Mouse (Mus musculus) left cerebral cortex, postnatal 14 days (tissue): Measurements from ENCODE around the gene Mmp15. TPM values are rescaled to one million over a fixed set of nuclear protein-coding genes. Genes with fewer than 3 reads are reported as not detected.

ENCODE experiments used
- DNase-seq, 2 experiments: peaks; one replicate each; pipeline ENCODE4 v3.0.0; 2021 to 2022; ENCODE audit warnings: low spot score in 2 of 2, mixed read lengths in 1 of 2
- intact Hi-C: fragments of 180-260 bp; cut with DNase I; formaldehyde crosslinking; loops from one replicate; pipeline ENCODE4 v1.15.1; 2025
- total RNA-seq, 2 experiments: library from RNA; stranded (reverse); gene quantifications; 2 replicates each; pipeline ENCODE4 v1.2.3; 2021

Gene Mmp15
- total RNA-seq, 2 experiments from 2014 or later = 23.7 to 27.4 TPM

- DNase-seq = no peak
- intact Hi-C loops = no loop called here
Measured at GRCm38 (mm10) chr8:95332437-95333199, 19.4 kb upstream of the Mmp15 start.

DNA sequence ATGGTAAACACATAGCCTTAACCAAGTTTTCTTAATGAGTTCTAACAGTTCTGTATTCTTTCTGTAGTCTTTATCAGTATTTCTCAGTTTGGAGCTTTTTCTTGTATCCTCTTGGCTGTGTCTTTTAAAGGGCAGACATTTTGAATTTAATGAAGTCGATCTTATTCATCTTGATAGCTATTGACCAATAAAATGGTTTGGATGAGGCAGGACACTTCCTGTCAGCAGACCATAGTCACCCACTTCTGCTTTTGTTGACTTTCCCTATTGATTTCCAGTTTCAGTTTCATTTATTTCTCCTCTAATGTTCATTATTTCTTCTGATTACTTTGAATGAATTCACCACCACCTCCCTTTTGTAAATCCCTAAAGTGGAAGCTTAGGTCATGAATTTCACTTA lies 16.4 kb upstream of the Mmp15 start:
- intact Hi-C loops = no loop called here
- DNase-seq = no peak

DNA sequence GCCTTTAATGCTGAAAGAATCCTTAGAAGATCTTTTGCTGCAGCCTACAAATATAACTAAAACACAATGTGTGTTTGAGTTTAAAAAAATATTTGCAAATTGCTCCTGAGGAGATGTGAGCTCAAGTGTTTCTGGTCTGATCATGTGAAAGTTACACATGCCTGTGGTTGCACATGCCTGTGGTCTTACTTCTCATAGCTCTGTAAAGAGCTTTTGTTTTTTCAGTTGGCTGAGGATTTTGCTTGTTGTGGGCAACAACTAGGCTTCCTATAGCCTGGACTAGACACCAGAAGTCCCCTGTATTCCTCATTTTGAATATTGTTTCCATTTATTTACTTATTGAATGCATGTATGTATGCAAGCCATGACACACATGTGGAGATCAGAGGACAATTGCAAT lies 15.7 kb upstream of the Mmp15 start:
- DNase-seq = no peak
- intact Hi-C loops = no loop called here

DNA sequence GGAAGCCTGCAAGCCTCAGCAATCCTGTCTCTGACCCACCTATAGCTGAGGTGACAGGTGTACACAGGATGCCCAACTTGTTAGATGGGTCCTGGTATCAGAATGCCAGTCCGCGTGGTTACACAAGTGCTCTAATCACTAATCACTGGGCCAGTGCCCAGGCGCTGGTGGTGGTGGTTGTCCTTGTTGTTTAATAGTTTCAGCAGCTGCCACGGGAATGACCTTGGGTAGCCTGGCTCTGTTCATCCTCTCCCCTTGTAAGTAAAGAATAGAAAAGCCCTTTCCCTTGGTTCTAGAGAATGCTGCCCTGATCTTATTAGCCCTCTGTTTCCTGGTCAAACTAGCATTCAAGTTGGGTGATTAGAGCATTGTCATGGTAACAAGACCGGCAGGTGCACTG lies 10.3 kb upstream of the Mmp15 start:
- no peak for DNase-seq
- intact Hi-C loops = no loop called here

GRCm38 (mm10) chr8:95344668-95345067 lies 7.4 kb upstream of the Mmp15 start:
- intact Hi-C loops = loop anchor here (5.0 kb wide), 3 partner anchors 108 to 353 kb away; no protein-coding TSS in a partner anchor
- DNase-seq = no peak

- intact Hi-C loops = loop anchor here (5.0 kb wide), 3 partner anchors 105 to 350 kb away; no protein-coding TSS in a partner anchor
- peak; percentile 90 to 94 for DNase-seq
Measured at GRCm38 (mm10) chr8:95346643-95347545, 5.2 kb upstream of the Mmp15 start.

DNA sequence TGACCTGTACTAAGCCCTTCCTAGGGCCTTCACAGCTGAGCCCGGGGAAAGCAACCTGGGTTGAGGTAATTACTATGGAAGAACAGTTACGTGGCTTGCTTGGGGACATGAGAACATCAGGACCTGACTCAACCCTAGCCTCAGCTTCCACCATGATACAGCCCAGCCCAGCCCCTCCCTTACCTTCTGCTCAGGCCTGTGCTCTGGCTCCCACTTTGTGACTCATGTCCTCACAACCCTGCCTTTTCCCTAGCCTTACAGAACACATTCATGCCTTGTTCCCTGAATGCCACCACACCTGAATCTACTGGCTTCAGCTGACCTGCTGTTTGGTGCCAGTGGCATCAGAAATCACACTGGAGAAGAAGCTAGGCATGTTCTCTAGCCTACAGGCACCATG lies 3.7 kb upstream of the Mmp15 start:
- DNase-seq = no peak
- intact Hi-C loops = loop anchor here (5.0 kb wide), 3 partner anchors 104 to 349 kb away; no protein-coding TSS in a partner anchor

DNA sequence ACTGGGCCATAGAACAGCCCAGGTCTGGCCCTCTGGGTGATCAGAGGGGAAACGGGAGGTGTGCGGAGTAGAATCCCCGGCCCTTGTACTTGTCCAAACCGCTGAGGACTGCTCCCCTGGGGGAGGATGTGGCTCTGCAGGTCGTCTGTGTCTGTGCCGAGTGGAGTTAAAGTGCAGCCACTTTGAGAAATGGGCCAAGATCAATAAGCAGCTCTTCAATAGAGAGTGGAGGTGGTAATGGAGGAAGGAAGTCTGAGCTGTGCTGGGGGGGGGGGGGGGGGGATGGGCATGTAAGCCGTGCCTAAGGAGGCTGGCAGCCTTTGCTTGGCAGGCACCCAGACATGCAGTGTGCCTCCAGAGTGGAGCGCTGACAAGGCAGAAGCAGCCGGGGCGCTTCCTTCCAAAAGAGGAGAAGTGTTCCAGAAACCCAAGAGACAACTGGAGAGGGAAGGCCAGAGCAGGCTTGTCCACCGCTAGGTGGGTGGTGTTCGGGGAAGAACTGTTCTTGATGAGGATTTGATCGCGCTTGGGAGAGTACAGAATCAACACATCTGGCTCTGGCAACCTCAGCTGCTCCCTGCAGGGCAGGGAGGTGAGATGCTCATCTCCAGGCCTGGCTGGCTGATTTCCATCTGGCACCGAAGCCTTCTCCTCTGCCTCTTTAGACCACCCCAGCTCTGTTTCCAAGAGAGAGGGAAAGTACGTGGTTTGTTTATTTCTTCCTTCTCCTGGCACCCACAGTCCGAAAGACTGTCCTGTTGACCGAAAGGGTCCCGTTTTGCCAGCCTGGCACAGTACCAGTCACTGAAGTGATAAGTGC lies 3.0 kb upstream of the Mmp15 start:
- DNase-seq = peak; percentile 90 to 91
- intact Hi-C loops = loop anchor here (5.0 kb wide), 3 partner anchors 103 to 348 kb away; no protein-coding TSS in a partner anchor

GRCm38 (mm10) chr8:95351461-95351860 lies 607 bp upstream of the Mmp15 start:
- DNase-seq = peak in 1 of 2 experiments; percentile 61
- intact Hi-C loops = loop anchor here (5.0 kb wide), 1 partner anchor 136 kb away; no protein-coding TSS in a partner anchor

DNA sequence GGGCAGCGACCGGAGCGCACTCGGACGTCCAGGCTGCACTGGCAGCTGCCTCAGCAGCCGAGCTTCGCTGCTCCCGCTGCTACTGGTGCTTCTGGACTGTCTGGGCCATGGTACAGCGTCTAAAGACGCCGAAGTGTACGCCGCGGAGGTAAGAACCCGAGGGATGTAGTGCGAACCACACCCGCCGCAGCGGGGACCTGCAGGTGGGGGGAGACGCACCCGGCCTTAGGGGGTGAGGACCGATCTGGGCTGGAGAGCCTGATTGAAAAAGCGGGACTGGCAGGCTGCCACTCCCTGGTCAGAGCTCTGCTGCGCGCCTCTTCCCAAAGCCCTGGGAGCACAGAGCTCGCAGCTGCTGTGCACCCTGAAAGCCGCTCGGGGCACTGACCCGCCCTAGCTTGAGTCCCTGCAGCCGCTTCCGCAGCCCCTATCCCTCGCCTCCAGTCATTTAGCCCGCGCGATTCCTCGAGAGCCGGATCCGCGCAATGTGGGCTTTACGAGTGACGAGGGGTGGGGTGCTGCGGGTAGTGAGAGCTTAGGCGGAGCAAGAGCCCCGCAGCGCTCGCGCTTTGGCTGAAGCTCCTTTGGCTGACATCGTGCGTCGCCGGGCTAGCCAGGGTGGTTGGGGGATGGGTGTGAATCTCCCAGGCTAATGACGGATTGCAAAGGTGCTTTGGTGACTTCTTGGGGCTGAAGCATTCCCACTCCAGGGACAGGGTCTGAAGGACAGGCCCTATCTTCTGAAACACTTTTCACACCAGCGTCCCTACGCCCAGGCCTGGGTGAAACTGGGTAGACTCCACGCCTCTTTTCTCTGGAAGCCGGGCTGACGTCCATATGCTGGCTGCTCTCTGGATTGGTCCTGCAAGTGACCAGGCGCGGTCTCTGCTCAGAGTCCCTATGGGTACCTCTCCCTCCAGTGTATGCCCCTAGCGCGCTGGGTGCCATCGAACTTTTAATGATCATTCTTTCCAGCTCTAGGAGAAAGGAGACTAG lies 1.1 kb downstream of the Mmp15 start:
- peak; percentile 14 to 22 for DNase-seq
- intact Hi-C loops = loop anchor here (2.0 to 5.0 kb wide), 2 partner anchors 82 to 134 kb away; partner anchors contain the start of gene Cfap20

- intact Hi-C loops = loop anchor here (5.0 kb wide), 1 partner anchor 133 kb away; no protein-coding TSS in a partner anchor
- DNase-seq = no peak
Measured at GRCm38 (mm10) chr8:95354606-95355005, 2.5 kb downstream of the Mmp15 start.

- intact Hi-C loops = no loop called here
- no peak for DNase-seq
Measured at GRCm38 (mm10) chr8:95358550-95359411, 6.7 kb downstream of the Mmp15 start.

- DNase-seq = no peak
- intact Hi-C loops = no loop called here
Measured at GRCm38 (mm10) chr8:95360181-95361015, 8.3 kb downstream of the Mmp15 start.

GRCm38 (mm10) chr8:95361016-95361341 lies 8.9 kb downstream of the Mmp15 start:
- no peak for DNase-seq
- intact Hi-C loops = no loop called here

DNA sequence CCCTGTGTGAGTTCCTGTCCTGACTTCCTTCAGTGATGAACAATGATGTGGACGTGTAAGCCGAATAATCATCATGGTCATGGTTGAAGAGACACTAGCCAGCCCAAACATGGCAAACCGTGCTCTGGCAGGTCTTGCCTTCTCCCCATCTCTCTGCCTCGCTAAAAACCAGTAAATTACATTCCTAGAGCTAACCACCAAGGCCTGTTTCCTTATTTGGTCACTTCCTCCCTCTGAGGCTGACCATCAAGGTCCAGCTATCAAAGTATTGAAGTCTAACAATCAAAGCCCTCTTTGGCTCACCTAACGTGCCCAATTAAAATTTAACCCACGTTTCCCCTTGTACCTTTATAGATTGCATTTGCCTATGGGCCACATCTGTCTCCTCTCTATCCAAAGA lies 10.2 kb downstream of the Mmp15 start:
- intact Hi-C loops = no loop called here
- DNase-seq = no peak

GRCm38 (mm10) chr8:95363849-95364248 lies 11.8 kb downstream of the Mmp15 start:
- intact Hi-C loops = no loop called here
- no peak for DNase-seq
